Mouse (Mus musculus): ENCODE measurements around the gene Cib4. TPM values are rescaled to one million over a fixed set of nuclear protein-coding genes. Genes with fewer than 3 reads are reported as not detected.

Cib4 gene
- polyA plus RNA-seq (2012; fragmentation: generic; extraction: Trizol), result not detected

DNA sequence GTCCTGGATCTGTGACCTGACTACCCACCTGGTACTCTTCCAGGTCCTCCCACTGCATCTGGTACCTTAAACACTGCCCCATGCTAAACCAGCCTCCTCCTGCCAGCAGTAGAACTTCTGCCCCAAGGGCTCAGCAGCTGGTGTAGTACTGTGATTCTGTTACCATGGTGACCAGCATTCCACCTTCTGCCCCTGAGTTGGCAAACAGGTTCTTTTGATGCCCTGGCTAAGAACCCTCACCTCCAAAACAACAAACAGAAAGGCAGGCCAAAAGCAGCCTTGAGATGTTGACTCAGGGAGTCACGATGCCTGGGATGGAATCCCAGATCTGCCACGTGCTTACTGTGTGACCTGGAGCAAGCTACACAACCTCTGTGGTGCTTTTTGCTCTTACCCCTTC lies at the start of gene Cib4:
Gene Cib4, minus strand, starts transcription at position 139 of the 400 bp plus-strand sequence.

DNA sequence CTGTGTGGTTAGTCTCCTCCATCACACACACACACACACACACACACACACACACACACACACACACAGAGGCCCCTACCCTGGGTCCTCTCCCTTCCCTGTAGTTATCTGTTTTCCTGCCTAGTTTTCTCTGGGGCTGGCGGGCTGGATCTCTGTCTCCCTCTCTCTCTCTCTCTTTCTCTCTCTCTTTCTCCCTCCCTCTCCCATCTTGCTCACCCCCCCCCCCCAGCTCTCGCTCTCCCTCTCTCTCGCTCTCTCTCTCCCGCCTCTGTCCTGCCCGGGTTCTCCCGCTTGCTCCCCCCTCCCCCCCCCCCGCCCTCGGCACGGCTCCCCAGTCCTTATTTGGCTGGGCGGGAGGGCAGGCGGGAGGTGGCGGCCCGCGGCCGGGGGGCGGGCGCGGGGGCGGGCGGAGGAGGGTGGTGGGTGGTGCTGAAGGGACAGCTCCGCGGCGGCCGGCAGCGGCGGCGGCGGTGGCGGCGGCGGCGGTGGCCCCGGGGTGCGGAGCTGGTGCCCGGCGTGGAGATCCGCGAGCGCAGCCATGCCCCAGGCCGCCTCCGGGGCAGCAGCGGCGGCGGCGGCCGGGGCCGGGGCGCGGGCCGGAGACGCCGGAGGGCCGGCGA lies 42.2 kb upstream of the Cib4 start, which contains the start of gene Kcnk3:
Gene Kcnk3, plus strand, starts transcription at position 490 of the 620 bp plus-strand sequence.

DNA sequence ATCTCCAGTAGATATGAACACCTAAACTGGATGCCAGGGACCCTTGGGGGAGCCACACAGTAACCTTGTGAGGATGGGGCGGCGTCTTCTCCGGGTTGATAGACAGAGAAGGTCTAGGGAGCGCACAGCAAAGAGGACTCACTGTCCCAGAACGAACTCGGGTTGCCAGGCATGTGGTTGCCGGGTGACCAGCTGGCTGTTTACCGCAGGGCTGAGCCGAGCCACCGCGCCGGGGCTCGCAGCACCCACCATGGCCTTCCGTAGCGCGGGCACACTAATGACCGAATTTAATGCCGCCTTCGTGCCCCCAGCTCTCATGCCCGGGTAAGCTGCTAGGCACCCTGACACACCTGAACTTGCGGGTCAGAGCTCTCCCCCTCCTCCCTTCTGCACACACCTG lies 79.8 kb downstream of the Cib4 start, which contains the start of gene 1700001C02Rik:
Gene 1700001C02Rik, plus strand, starts transcription at position 187 of the 400 bp plus-strand sequence.

DNA sequence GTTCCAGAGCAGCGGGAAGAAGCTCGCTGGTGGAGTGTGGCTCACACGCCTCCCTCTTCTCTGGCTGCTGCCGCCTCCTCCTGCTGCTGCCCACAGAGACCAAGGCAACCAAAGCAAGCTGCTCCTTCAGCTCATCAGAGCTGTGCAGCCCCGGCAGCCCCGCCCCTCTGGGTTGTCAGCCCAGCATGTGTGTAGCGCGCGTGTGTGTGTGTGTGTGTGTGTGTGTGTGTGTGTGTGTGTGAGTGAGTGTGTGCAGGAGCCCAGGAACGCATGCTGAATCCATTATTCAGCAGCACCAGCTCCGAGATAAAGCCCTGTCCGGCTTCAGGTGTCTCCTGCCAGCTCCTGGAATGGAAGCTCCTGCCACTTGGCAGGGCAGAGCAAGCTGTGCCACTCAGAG lies 83.8 kb downstream of the Cib4 start, which contains the start of gene Otof:
Gene Otof, minus strand, starts transcription at position 112 of the 400 bp plus-strand sequence.

Other genes starting within 250 kb of the Cib4 start
- gene Otof, start 83.9 kb downstream of the Cib4 start, polyA plus RNA-seq (2012; fragmentation: generic; extraction: Trizol), result not detected
- not detected for gene 1700001C02Rik, start 79.8 kb downstream of the Cib4 start, polyA plus RNA-seq (2012; fragmentation: generic; extraction: Trizol)
- under 1 TPM in 1 of 2 experiments, not detected in 1; 0.05 TPM for gene Kcnk3, start 42.3 kb upstream of the Cib4 start, polyA plus RNA-seq (2012; fragmentation: generic; extraction: Trizol)
- 10 to 100 TPM; 15.6 to 27.0 TPM for gene Slc35f6, start 102.1 kb upstream of the Cib4 start, polyA plus RNA-seq (2012; fragmentation: generic; extraction: Trizol)
- 100 to 1,000 TPM; 146 to 264 TPM for gene Cenpa, start 120.9 kb upstream of the Cib4 start, polyA plus RNA-seq (2012; fragmentation: generic; extraction: Trizol)
- gene Dpysl5, start 165.7 kb upstream of the Cib4 start, polyA plus RNA-seq (2012; fragmentation: generic; extraction: Trizol), result under 1 TPM in 1 of 2 experiments, not detected in 1; under 0.01 TPM

All from C3H10T1/2 (cell line).